Mouse (Mus musculus) cerebellum, adult 11 months (tissue): ENCODE measurements around the gene Gmnc.

ENCODE experiments used
- DNase-seq: peaks from one replicate; pipeline ENCODE4 v3.0.0; 2022

Gmnc gene

GRCm38 (mm10) chr16:26991477-26992300 lies at the start of gene Gmnc:
Gmnc (minus strand) TSS chr16:26991652.
- no peak for DNase-seq

- no peak for DNase-seq
These were observed 35.8 kb upstream of the Gmnc start for GRCm38 (mm10) chr16:27027281-27027680.

- no peak for DNase-seq
These were observed 34.8 kb upstream of the Gmnc start for GRCm38 (mm10) chr16:27026226-27026625.

GRCm38 (mm10) chr16:27022746-27023145 lies 31.3 kb upstream of the Gmnc start:
- DNase-seq = no peak

- peak; percentile 1 for DNase-seq
These were observed 25.9 kb upstream of the Gmnc start for GRCm38 (mm10) chr16:27017309-27017708.

GRCm38 (mm10) chr16:27002714-27003113 lies 11.3 kb upstream of the Gmnc start:
- no peak for DNase-seq

- no peak for DNase-seq
These were observed 8.1 kb upstream of the Gmnc start for GRCm38 (mm10) chr16:26999563-26999962.

- DNase-seq = no peak
These were observed 1.8 kb downstream of the Gmnc start for GRCm38 (mm10) chr16:26989415-26990315.

- DNase-seq = no peak
These were observed 3.3 kb downstream of the Gmnc start for GRCm38 (mm10) chr16:26988188-26988587.

GRCm38 (mm10) chr16:26985796-26986195 lies 5.7 kb downstream of the Gmnc start:
- DNase-seq = no peak

- no peak for DNase-seq
These were observed 9.3 kb downstream of the Gmnc start for GRCm38 (mm10) chr16:26982112-26982511.

- no peak for DNase-seq
These were observed 23.5 kb downstream of the Gmnc start for GRCm38 (mm10) chr16:26967967-26968366.

GRCm38 (mm10) chr16:26966830-26967229 lies 24.6 kb downstream of the Gmnc start:
- DNase-seq = no peak

- DNase-seq = no peak
These were observed 29.5 kb downstream of the Gmnc start for GRCm38 (mm10) chr16:26961971-26962370.

- no peak for DNase-seq
These were observed 39.9 kb downstream of the Gmnc start for GRCm38 (mm10) chr16:26951601-26952000.

GRCm38 (mm10) chr16:26950209-26950608 lies 41.2 kb downstream of the Gmnc start:
- DNase-seq = no peak

- DNase-seq = no peak
These were observed 87.5 kb downstream of the Gmnc start for GRCm38 (mm10) chr16:26903968-26904367.

- no peak for DNase-seq
These were observed 90.0 kb downstream of the Gmnc start for GRCm38 (mm10) chr16:26901471-26901870.

GRCm38 (mm10) chr16:26886337-26886736 lies 105.1 kb downstream of the Gmnc start:
- DNase-seq = no peak

- DNase-seq = no peak
These were observed 114.6 kb downstream of the Gmnc start for GRCm38 (mm10) chr16:26876885-26877284.
